Mouse (Mus musculus) lung, postnatal 0 days (tissue): Measurements from ENCODE around the gene Nemf. TPM values are rescaled to one million over a fixed set of nuclear protein-coding genes. Genes with fewer than 3 reads are reported as not detected.

Experiments used
- ATAC-seq: fragments of 200-750 bp; cut with Nextera tagmentation; 2 replicates; pipeline ENCODE4 v1.8.0; 2017; ENCODE audit warnings: moderate library complexity
- DNase-seq: peaks from one replicate; pipeline ENCODE4 v3.0.0-alpha.2; 2016; ENCODE audit warnings: low spot score
- H3K27ac ChIP-seq: fragments of 300-500 bp; sonication (generic); 2 replicates; pipeline ENCODE4 v1.5.1; 2014; ENCODE audit warnings: antibody characterized with exemption, mild to moderate bottlenecking, low read length, mixed read lengths
- H3K27me3 ChIP-seq: fragments of 300-500 bp; sonication (generic); replicated peaks from 2 replicates; pipeline ENCODE4 v1.6.1; 2014; ENCODE audit warnings: low read length, mixed read lengths; ENCODE audit not compliant: insufficient read depth
- H3K36me3 ChIP-seq: fragments of 300-500 bp; sonication (generic); 2 replicates; pipeline ENCODE4 v1.6.1; 2014; ENCODE audit warnings: low read length, mixed read lengths; ENCODE audit not compliant: insufficient read depth
- H3K4me1 ChIP-seq: fragments of 300-500 bp; sonication (generic); 2 replicates; pipeline ENCODE4 v1.6.1; 2014; ENCODE audit warnings: antibody characterized with exemption, low read depth, low read length, mixed read lengths; ENCODE audit not compliant: insufficient read depth
- H3K4me2 ChIP-seq: fragments of 300-500 bp; sonication (generic); replicated peaks from 2 replicates; pipeline ENCODE4 v1.6.1; 2014; ENCODE audit warnings: low read depth, mild to moderate bottlenecking, low read length, moderate library complexity, mixed read lengths
- H3K4me3 ChIP-seq: fragments of 300-500 bp; sonication (generic); 2 replicates; pipeline ENCODE4 v1.5.1; 2014; ENCODE audit warnings: low read depth, low read length
- H3K9ac ChIP-seq: fragments of 300-500 bp; sonication (generic); replicated peaks from 2 replicates; pipeline ENCODE4 v1.6.1; 2014; ENCODE audit warnings: low read depth, mild to moderate bottlenecking
- H3K9me3 ChIP-seq: fragments of 300-500 bp; sonication (generic); 2 replicates; pipeline ENCODE4 v1.6.1; 2016; ENCODE audit warnings: low read length, mixed read lengths
- CTCF ChIP-seq: IDR thresholded peaks from 2 replicates; pipeline ENCODE4 v1.5.1; 2016; ENCODE audit warnings: antibody characterized with exemption, mild to moderate bottlenecking
- EP300 ChIP-seq: IDR thresholded peaks from 2 replicates; pipeline ENCODE4 v1.6.1; 2016; ENCODE audit warnings: antibody characterized with exemption, mild to moderate bottlenecking, control low read depth
- WGBS: fragments of 180-500 bp; shearing (Covaris S2); extraction: QIAGEN DNeasy Blood & Tissue Kit; methylation state at CpG from one replicate; pipeline ENCODE4 v1.1.7; 2014; 5-methylcytosine and 5-hydroxymethylcytosine counted together
- polyA plus RNA-seq: library from polyadenylated mRNA; unstranded; fragments of >200 nt; fragmentation: Nextera tagmentation; extraction: Ambion mirVana; gene quantifications from 2 replicates; pipeline ENCODE4 v1.2.1, GENCODE M21; 2015

The Nemf gene
- polyA plus RNA-seq, 1 experiment from 2014 or later, result 65.5 TPM

DNA sequence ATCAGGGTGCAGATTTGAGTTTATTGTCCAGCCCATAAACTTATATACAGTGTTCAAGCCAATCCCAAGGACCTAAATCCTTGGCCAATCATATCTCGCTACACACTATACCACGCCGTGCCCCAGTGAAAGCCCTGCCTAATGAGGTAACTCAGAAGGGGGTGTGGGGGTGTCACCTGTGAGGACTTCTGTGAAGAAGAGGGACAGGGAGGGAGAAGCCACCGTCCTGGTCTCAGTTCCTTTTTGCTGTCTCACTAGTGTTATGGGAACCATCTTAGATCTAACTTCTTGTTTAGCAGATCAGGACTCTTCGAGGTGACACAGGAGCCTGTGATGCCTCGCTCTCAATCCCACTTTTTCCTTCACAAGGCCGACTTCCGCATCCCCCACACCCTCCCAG, 69.4 kb downstream of the Nemf start:
- Histone ChIP-seq H3K27me3 (no peaks in the 10 kb centered on the region), H3K27ac (no peak overlapping the region), H3K9me3 (no peaks in the 10 kb centered on the region), H3K4me2 (no peak overlapping the region), H3K9ac (no peak overlapping the region), H3K36me3 (no peaks in the 10 kb centered on the region), H3K4me1 (no peaks in the 10 kb centered on the region), H3K4me3 (no peak overlapping the region)
- WGBS, result 86% methylated on average over 8 of the region's 8 CpGs
- TF ChIP-seq CTCF (no peak), EP300 (no peak)
- no peak for ATAC-seq
- no peak for DNase-seq

DNA sequence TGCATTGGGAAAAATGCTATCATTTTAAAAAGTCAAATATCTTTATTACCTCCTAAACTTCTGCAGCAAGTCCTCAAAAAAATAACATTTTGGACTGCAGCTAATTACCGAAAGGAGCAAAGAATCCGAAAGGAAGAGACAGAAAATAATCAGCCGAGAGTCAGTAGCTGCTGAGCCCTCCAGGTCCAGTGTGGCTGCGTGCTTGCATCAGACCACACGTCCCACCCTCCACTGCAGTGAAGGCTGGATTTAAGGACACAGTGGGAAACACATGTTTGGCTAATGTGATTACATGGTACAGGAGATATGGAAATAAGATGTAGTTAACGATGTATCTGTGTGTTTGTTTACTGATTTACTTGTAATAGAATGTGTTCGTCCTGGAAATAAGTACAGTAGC, 73.8 kb downstream of the Nemf start:
- Histone ChIP-seq H3K27me3 (no peaks in the 10 kb centered on the region), H3K4me1 (no peaks in the 10 kb centered on the region), H3K36me3 (no peaks in the 10 kb centered on the region), H3K27ac (no peak overlapping the region), H3K4me2 (no peak overlapping the region), H3K9me3 (no peaks in the 10 kb centered on the region), H3K4me3 (no peak overlapping the region), H3K9ac (no peak overlapping the region)
- no peak for TF ChIP-seq CTCF
- no peak for TF ChIP-seq EP300
- ATAC-seq, result no peak
- DNase-seq, result no peak
- WGBS, result 80% methylated on average over 7 of the region's 7 CpGs

DNA sequence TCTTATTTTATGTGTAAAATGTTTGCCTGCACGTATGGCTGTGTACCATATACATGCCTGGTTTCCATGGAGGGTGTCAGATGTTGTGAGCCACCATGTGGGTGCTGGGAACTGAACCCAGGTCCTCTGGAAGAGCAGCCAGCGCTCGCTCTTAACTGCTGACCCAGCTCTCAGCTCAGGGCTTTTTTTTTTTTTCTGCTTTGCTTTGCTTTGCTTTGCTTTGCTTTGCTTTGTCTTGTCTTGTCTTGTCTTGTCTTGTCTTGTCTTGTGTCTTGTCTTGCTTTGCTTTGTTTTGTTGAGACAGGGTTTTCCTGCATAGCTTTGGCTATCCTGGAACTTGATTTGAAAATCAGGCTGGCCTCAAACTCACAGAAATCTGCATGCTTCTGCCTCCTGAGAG, 76.0 kb downstream of the Nemf start:
- no peak for ATAC-seq
- H3K4me1 ChIP-seq, result no peaks in the 10 kb centered on the region

DNA sequence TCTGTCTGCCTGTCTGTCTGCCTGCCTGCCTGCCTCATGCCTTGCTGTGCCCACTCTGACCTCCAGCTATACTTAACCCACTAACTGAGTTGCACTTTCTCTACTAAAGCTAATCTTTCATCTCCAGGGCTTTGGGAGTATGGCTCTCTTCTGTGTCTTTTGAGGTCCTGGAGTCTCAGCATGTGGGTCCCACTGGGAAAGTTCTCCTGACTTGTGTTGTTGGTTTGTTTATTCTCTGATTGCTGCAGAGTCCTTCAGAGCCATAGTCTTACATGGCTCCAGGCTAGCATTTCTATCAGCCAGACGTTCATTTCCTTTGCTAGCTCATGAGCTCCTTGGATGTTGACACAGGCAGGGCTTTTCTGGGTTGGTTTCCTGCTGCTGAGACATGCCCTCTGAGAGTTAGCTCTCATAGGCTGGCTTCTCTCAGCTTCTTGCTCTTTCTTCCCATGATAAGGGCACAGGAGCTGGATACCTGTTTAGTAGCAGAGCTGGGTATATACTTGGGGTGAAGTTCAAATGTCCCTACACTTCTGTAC, 77.0 kb downstream of the Nemf start:
- no peaks in the 10 kb centered on the region for H3K9me3 ChIP-seq
- DNase-seq (no peak), ATAC-seq (no peak)
- no peaks in the 10 kb centered on the region for H3K27me3 ChIP-seq
- H3K9ac ChIP-seq, result no peak overlapping the region
- WGBS, result 17% methylated on average over 1 of the region's 1 CpGs
- H3K4me2 ChIP-seq, result no peak overlapping the region
- H3K27ac ChIP-seq, result no peak overlapping the region
- no peak for TF ChIP-seq CTCF
- TF ChIP-seq EP300, result no peak
- H3K4me3 ChIP-seq, result no peak overlapping the region
- no peaks in the 10 kb centered on the region for H3K4me1 ChIP-seq
- H3K36me3 ChIP-seq, result no peaks in the 10 kb centered on the region

More for the DNA sequence above, 76.0 kb downstream of the Nemf start:
- Histone ChIP-seq H3K27me3 (no peaks in the 10 kb centered on the region), H3K4me3 (no peak overlapping the region), H3K9me3 (no peaks in the 10 kb centered on the region), H3K4me2 (no peak overlapping the region), H3K27ac (no peak overlapping the region), H3K9ac (no peak overlapping the region), H3K36me3 (no peaks in the 10 kb centered on the region)
- no peak for DNase-seq
- WGBS, result 87% methylated on average over 3 of the region's 3 CpGs
- TF ChIP-seq CTCF, result no peak
- no peak for TF ChIP-seq EP300

DNA sequence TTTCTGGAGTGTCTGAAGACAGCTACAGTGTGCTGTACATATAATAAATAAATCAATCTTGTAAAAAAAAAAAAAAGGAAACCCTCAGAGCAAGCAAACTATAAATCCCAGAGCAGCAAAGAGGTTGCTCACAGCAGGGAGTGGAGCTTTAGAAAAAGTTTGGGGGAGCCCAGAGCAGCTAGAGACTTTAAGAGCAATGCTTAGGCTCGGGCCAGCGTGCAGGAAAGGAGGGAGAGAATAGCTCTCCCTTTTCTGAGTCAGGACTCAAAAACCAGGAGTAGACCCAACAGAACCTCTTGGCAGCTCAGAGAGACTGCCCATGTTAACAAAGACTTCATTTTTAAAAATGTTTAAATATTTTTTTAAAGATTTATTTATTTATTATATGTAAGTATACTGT, 88.0 kb downstream of the Nemf start:
- DNase-seq (no peak), ATAC-seq (no peak)
- no peaks in the 10 kb centered on the region for H3K9me3 ChIP-seq
- no peak overlapping the region for H3K4me3 ChIP-seq
- TF ChIP-seq EP300 (no peak), CTCF (no peak)
- no peak overlapping the region for H3K27ac ChIP-seq
- H3K4me2 ChIP-seq, result no peak overlapping the region
- H3K36me3 ChIP-seq, result no peaks in the 10 kb centered on the region
- WGBS, result 88% methylated on average over 2 of the region's 2 CpGs
- H3K27me3 ChIP-seq, result no peaks in the 10 kb centered on the region
- no peaks in the 10 kb centered on the region for H3K4me1 ChIP-seq
- no peak overlapping the region for H3K9ac ChIP-seq

DNA sequence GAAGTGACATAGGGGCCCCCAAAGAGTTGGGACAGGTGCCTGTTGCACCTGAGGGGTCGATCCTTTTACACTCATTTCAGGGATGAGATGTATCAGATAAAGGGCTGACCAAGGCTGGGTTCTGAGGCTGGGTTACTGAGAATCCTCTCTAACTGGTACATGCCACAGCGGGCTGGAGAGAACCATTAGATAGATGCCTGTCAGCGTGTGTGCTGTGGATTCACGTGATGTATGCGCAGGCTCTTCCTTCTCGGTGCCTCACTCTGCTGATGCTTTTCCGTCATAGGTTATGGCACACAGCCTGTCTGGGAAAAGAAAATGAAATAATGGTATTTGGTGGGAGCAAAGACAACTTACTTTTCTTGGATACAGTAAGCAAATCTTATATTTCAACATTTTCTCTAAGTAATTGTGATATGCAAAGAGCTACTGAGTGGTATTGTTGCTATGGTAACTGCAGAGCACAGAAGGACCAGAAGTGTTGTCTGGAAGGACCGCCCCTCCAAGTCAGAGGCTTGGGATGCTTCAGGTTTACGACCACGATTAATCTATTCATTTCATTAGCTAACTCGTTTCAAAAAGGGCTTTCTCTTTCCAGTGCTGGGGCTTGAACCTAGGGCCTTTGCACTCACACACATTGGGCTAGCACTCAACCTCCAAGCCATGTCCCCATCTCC, 88.9 kb downstream of the Nemf start:
- Histone ChIP-seq H3K4me1 (no peaks in the 10 kb centered on the region), H3K4me2 (no peak overlapping the region), H3K4me3 (no peak overlapping the region), H3K27ac (no peak overlapping the region), H3K27me3 (no peaks in the 10 kb centered on the region), H3K9me3 (no peaks in the 10 kb centered on the region), H3K36me3 (no peaks in the 10 kb centered on the region), H3K9ac (no peak overlapping the region)
- ATAC-seq (no peak), DNase-seq (no peak)
- WGBS, result 79% methylated on average over 11 of the region's 11 CpGs
- no peak for TF ChIP-seq EP300
- no peak for TF ChIP-seq CTCF
